Mouse (Mus musculus): ENCODE measurements around the gene Adipor2.

- TF ChIP-seq POLR2A (IDR thresholded peaks at IDR 0.05; ENCODE audit: low read depth, low read length): no peak
- peak; percentile 46; the same call in 1 of the 2 replicates for TF ChIP-seq CTCF (IDR thresholded peaks at IDR 0.05; ENCODE audit: extremely low read depth, insufficient read depth, insufficient read length, insufficient replicate concordance)
Measured at GRCm38 (mm10) chr6:119348234-119348633, 69.3 kb downstream of the Adipor2 start.

All from spleen, adult 2 months (tissue).